Mouse (Mus musculus): ENCODE data around the gene Wipi2. TPM values are rescaled to one million over a fixed set of nuclear protein-coding genes. Genes with fewer than 3 reads are reported as not detected.

Wipi2 gene
- polyA plus RNA-seq, 1 experiment from 2014 or later: 33.4 TPM

DNA sequence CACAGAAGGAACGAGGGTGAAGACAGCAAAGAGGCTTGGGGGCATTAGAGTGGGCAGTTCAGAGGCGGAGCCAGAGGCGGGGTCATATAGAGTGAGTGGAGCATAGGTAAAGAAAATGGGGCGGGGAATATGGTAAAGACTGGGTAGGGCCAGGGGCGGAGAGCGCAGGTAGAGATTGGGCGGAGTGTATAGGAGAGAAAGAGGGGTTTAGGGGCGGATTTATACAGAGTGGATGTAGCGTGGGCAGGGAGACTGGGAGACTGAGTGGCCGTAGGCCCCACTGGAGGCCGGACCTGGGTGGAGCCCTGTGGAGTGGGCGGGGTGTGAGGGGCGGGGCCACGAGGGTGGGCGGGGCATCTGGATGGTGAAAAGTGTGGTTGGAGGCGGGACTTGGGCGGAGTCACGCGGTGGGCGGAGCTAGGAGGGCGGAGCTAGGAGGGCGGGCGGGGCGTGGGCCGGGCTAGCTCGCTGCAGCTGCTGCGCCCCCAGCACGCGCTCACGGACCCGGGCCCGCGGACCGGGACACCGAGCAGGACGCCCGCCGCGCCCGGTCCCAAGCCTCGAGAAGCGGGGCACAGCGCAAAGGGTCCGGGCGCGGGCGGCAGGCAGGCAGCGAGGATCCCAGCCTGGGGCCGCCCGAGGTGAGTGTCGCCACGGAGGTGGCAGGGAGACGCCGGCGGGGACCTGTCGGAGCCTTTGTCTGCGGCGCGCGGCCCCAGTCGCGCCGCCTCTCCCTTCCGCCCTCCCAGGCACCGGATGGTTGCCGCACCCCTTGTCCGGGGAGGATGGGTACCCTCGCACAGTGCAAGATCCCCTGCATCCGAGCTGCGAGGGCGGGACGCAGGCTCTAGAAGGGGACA is 74.4 kb downstream of the Wipi2 start:
- peak; percentile 88 for DNase-seq (ENCODE audit: low spot score)
- Histone ChIP-seq H3K4me1 (replicated peaks; ENCODE audit: control insufficient read depth, insufficient read depth) (no peaks in the 10 kb centered on the region), H3K27me3 (ENCODE audit: control insufficient read depth, insufficient read depth, low read length) (no peaks in the 10 kb centered on the region), H3K9me3 (ENCODE audit: control insufficient read depth, low read length) (no peaks in the 10 kb centered on the region), H3K4me2 (replicated peaks; ENCODE audit: low read depth) (peak overlapping the region; percentile 97), H3K4me3 (ENCODE audit: low read depth, low read length) (peak overlapping the region; percentile 54), H3K36me3 (ENCODE audit: control insufficient read depth, insufficient read depth, low read length) (no peaks in the 10 kb centered on the region), H3K27ac (replicated peaks) (no peak overlapping the region), H3K9ac (ENCODE audit: low read length) (peak overlapping the region; percentile 57)
- peak; percentile 87 for ATAC-seq (ENCODE audit: low FRiP score, low TSS enrichment)
- TF ChIP-seq CTCF (IDR thresholded peaks at IDR 0.05; ENCODE audit: low read depth): no peak
- WGBS: 2% methylated on average over 32 of the region's 72 CpGs

GRCm38 (mm10) chr5:142702511-142703138 is 75.1 kb downstream of the Wipi2 start:
- no peak overlapping the region for H3K27ac ChIP-seq (replicated peaks)
- no peak for ATAC-seq (ENCODE audit: low FRiP score, low TSS enrichment)
- DNase-seq (ENCODE audit: low spot score): no peak
- TF ChIP-seq CTCF (IDR thresholded peaks at IDR 0.05; ENCODE audit: low read depth): no peak
- TF ChIP-seq EP300 (optimal IDR thresholded peaks at IDR 0.05): no peak
- no peaks in the 10 kb centered on the region for H3K4me1 ChIP-seq (replicated peaks; ENCODE audit: control insufficient read depth, insufficient read depth)
- H3K9me3 ChIP-seq (ENCODE audit: control insufficient read depth, low read length): no peaks in the 10 kb centered on the region
- H3K4me2 ChIP-seq (replicated peaks; ENCODE audit: low read depth): peak overlapping the region; percentile 97
- H3K4me3 ChIP-seq (ENCODE audit: low read depth, low read length): peak overlapping the region; percentile 54
- H3K27me3 ChIP-seq (ENCODE audit: control insufficient read depth, insufficient read depth, low read length): no peaks in the 10 kb centered on the region
- no peaks in the 10 kb centered on the region for H3K36me3 ChIP-seq (ENCODE audit: control insufficient read depth, insufficient read depth, low read length)
- H3K9ac ChIP-seq (ENCODE audit: low read length): peak overlapping the region; percentile 57
- WGBS: 17% methylated on average over 18 of the region's 18 CpGs

DNA sequence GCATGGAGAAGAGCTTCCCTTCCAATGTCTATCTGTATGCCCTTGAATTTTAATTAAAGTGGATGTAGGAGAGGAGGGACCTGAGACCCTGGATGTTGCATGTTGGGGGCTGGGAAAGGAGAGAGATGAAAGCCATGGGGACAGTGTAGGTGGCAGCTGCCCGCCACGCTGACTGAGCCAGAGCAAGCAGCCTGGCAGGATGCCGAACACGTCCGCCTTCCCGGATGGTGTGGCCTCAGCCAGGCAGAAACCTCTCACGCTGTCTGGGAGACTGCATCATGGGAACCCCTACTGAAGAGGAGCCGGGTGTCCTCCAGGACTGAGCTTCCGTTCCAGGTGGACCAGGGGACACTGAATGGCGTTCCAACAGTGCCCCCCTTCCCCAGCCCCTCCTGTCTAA is 76.1 kb downstream of the Wipi2 start:
- Histone ChIP-seq H3K4me3 (ENCODE audit: low read depth, low read length) (no peak overlapping the region), H3K27ac (replicated peaks) (no peak overlapping the region), H3K4me1 (replicated peaks; ENCODE audit: control insufficient read depth, insufficient read depth) (no peaks in the 10 kb centered on the region), H3K36me3 (ENCODE audit: control insufficient read depth, insufficient read depth, low read length) (no peaks in the 10 kb centered on the region), H3K4me2 (replicated peaks; ENCODE audit: low read depth) (no peak overlapping the region), H3K9ac (ENCODE audit: low read length) (no peak overlapping the region), H3K27me3 (ENCODE audit: control insufficient read depth, insufficient read depth, low read length) (no peaks in the 10 kb centered on the region), H3K9me3 (ENCODE audit: control insufficient read depth, low read length) (no peaks in the 10 kb centered on the region)
- DNase-seq (ENCODE audit: low spot score) (no peak), ATAC-seq (ENCODE audit: low FRiP score, low TSS enrichment) (no peak)
- TF ChIP-seq CTCF (IDR thresholded peaks at IDR 0.05; ENCODE audit: low read depth) (no peak), EP300 (optimal IDR thresholded peaks at IDR 0.05) (no peak)
- WGBS: 85% methylated on average over 10 of the region's 10 CpGs

GRCm38 (mm10) chr5:142707709-142708108 is 80.2 kb downstream of the Wipi2 start:
- no peak overlapping the region for H3K4me2 ChIP-seq (replicated peaks; ENCODE audit: low read depth)
- no peaks in the 10 kb centered on the region for H3K9me3 ChIP-seq (ENCODE audit: control insufficient read depth, low read length)
- DNase-seq (ENCODE audit: low spot score) (no peak), ATAC-seq (ENCODE audit: low FRiP score, low TSS enrichment) (no peak)
- H3K27me3 ChIP-seq (ENCODE audit: control insufficient read depth, insufficient read depth, low read length): no peaks in the 10 kb centered on the region
- no peaks in the 10 kb centered on the region for H3K4me1 ChIP-seq (replicated peaks; ENCODE audit: control insufficient read depth, insufficient read depth)
- TF ChIP-seq CTCF (IDR thresholded peaks at IDR 0.05; ENCODE audit: low read depth) (no peak), EP300 (optimal IDR thresholded peaks at IDR 0.05) (no peak)
- WGBS: 82% methylated on average over 5 of the region's 5 CpGs
- H3K36me3 ChIP-seq (ENCODE audit: control insufficient read depth, insufficient read depth, low read length): no peaks in the 10 kb centered on the region
- H3K4me3 ChIP-seq (ENCODE audit: low read depth, low read length): no peak overlapping the region
- no peak overlapping the region for H3K9ac ChIP-seq (ENCODE audit: low read length)
- no peak overlapping the region for H3K27ac ChIP-seq (replicated peaks)

DNA sequence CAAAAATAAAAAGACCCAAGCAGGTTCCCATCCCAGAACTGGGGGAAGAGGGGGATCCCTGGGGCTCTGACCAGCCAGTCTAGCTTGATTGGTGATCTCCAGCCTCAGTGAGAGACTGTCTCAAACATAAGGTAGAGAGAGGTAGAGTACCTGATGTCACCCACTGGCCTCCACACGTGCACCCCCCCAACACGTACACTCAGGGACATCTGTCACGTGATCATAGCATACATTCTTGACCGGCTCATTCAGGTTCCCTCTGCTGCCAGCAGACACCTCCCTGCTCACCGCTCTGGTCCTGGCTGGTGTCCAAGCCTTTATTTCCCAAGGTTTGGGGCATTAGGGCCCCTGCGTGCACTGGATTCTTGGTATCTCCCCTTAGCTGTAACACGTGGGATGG is 81.9 kb downstream of the Wipi2 start:
- H3K36me3 ChIP-seq (ENCODE audit: control insufficient read depth, insufficient read depth, low read length): no peaks in the 10 kb centered on the region
- no peaks in the 10 kb centered on the region for H3K4me1 ChIP-seq (replicated peaks; ENCODE audit: control insufficient read depth, insufficient read depth)
- no peak overlapping the region for H3K9ac ChIP-seq (ENCODE audit: low read length)
- H3K4me2 ChIP-seq (replicated peaks; ENCODE audit: low read depth): no peak overlapping the region
- no peak overlapping the region for H3K4me3 ChIP-seq (ENCODE audit: low read depth, low read length)
- WGBS: 67% methylated on average over 7 of the region's 7 CpGs
- TF ChIP-seq CTCF (IDR thresholded peaks at IDR 0.05; ENCODE audit: low read depth): no peak
- no peak for TF ChIP-seq EP300 (optimal IDR thresholded peaks at IDR 0.05)
- H3K27ac ChIP-seq (replicated peaks): no peak overlapping the region
- ATAC-seq (ENCODE audit: low FRiP score, low TSS enrichment) (no peak), DNase-seq (ENCODE audit: low spot score) (no peak)
- H3K27me3 ChIP-seq (ENCODE audit: control insufficient read depth, insufficient read depth, low read length): no peaks in the 10 kb centered on the region
- no peaks in the 10 kb centered on the region for H3K9me3 ChIP-seq (ENCODE audit: control insufficient read depth, low read length)

DNA sequence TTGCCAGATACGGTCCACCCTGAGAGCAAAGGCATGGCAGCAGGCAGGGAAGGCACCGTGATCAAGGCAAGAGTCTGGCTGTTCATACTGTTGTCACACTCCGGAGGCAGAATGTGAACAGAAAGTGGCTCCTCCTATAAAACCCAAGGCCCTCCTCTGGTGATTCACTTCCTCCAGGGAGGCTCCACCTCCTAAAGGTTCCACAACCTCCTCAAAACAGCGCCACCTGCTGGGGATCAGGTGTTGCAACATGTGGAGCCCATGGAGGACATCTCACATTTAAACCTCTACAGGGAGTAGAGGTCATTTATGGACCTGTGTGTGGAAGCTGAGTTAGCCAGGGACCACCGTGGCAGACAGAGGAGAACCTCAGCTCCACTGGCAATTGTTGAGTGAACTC is 84.9 kb downstream of the Wipi2 start:
- Histone ChIP-seq H3K4me3 (ENCODE audit: low read depth, low read length) (no peak overlapping the region), H3K4me2 (replicated peaks; ENCODE audit: low read depth) (no peak overlapping the region), H3K4me1 (replicated peaks; ENCODE audit: control insufficient read depth, insufficient read depth) (no peaks in the 10 kb centered on the region), H3K9ac (ENCODE audit: low read length) (no peak overlapping the region), H3K27ac (replicated peaks) (no peak overlapping the region), H3K9me3 (ENCODE audit: control insufficient read depth, low read length) (no peaks in the 10 kb centered on the region), H3K36me3 (ENCODE audit: control insufficient read depth, insufficient read depth, low read length) (no peaks in the 10 kb centered on the region), H3K27me3 (ENCODE audit: control insufficient read depth, insufficient read depth, low read length) (no peaks in the 10 kb centered on the region)
- 0 out of 2 replicates have a peak, but pooled peaks have one; percentile 27 for ATAC-seq (ENCODE audit: low FRiP score, low TSS enrichment)
- WGBS: 83% methylated on average over 5 of the region's 5 CpGs
- DNase-seq (ENCODE audit: low spot score): no peak
- TF ChIP-seq CTCF (IDR thresholded peaks at IDR 0.05; ENCODE audit: low read depth): peak; percentile 48
- no peak for TF ChIP-seq EP300 (optimal IDR thresholded peaks at IDR 0.05)

Data from stomach, postnatal 0 days (tissue).